Mouse (Mus musculus) small intestine, adult 2 months (tissue): ENCODE data around the gene Rbms3. TPM values are rescaled to one million over a fixed set of nuclear protein-coding genes. Genes with fewer than 3 reads are reported as not detected.

Experiments
- H3K27ac ChIP-seq: fragments of 200-500 bp; 2 replicates; pipeline ENCODE4 v1.5.1; 2012; ENCODE audit warnings: low read depth, low read length, control low read depth, inconsistent platforms; ENCODE audit not compliant: insufficient read depth
- H3K27me3 ChIP-seq: fragments of 200-500 bp; 2 replicates; pipeline ENCODE4 v1.6.1; 2012; ENCODE audit warnings: mild to moderate bottlenecking, moderate library complexity, low read length, inconsistent platforms; ENCODE audit not compliant: control insufficient read depth, insufficient read depth
- H3K36me3 ChIP-seq: fragments of 200-500 bp; 2 replicates; pipeline ENCODE4 v1.6.1; 2012; ENCODE audit warnings: mild to moderate bottlenecking, low read length, control low read depth, inconsistent platforms; ENCODE audit not compliant: control insufficient read depth, insufficient read depth
- H3K4me1 ChIP-seq: fragments of 200-500 bp; 2 replicates; pipeline ENCODE4 v1.6.1; 2012; ENCODE audit warnings: low read length, inconsistent platforms, mixed read lengths; ENCODE audit not compliant: control insufficient read depth, insufficient read depth, insufficient read length
- H3K4me3 ChIP-seq: fragments of 200-500 bp; 2 replicates; pipeline ENCODE4 v1.5.1; 2012; ENCODE audit warnings: low read depth, mild to moderate bottlenecking, control low read depth, inconsistent platforms, low read length, moderate library complexity
- CTCF ChIP-seq: fragments of 200-500 bp; IDR thresholded peaks from 2 replicates; pipeline ENCODE4 v1.5.1; 2012; ENCODE audit warnings: low read depth, mild to moderate bottlenecking, control low read depth, inconsistent platforms, low read length, moderate library complexity, mixed read lengths; ENCODE audit not compliant: insufficient replicate concordance, insufficient read length; ENCODE audit errors: extremely low read depth
- POLR2A ChIP-seq: fragments of 200-500 bp; IDR thresholded peaks from 2 replicates; pipeline ENCODE4 v1.6.1; 2012; ENCODE audit warnings: low read depth, mild to moderate bottlenecking, control low read depth, inconsistent platforms, low read length, moderate library complexity
- WGBS: fragments of 180-500 bp; shearing (Covaris S2); methylation state at CpG from one replicate; pipeline ENCODE4 v1.1.7; 2018; 5-methylcytosine and 5-hydroxymethylcytosine counted together
- polyA plus RNA-seq: library from polyadenylated mRNA; depleted of rRNA; stranded (reverse); fragments of >200 nt; gene quantifications from 2 replicates; pipeline ENCODE4 v1.2.3, GENCODE M21; 2012

The Rbms3 gene
- polyA plus RNA-seq, 1 experiment = 3.3 TPM

GRCm38 (mm10) chr9:117571186-117571855 is 58.4 kb downstream of the Rbms3 start:
- TF ChIP-seq CTCF = no peak
- no peak overlapping the region for H3K4me3 ChIP-seq
- H3K27me3 ChIP-seq = no peaks in the 10 kb centered on the region
- WGBS = 39% methylated on average over 5 of the region's 5 CpGs
- H3K4me1 ChIP-seq = no peaks in the 10 kb centered on the region
- H3K36me3 ChIP-seq = no peaks in the 10 kb centered on the region
- no peak overlapping the region for H3K27ac ChIP-seq

- no peaks in the 10 kb centered on the region for H3K27me3 ChIP-seq
- H3K27ac ChIP-seq = no peak overlapping the region
- H3K4me1 ChIP-seq = no peaks in the 10 kb centered on the region
- H3K36me3 ChIP-seq = no peaks in the 10 kb centered on the region
- 78% methylated on average over 7 of the region's 7 CpGs for WGBS
- TF ChIP-seq POLR2A (no peak), CTCF (no peak)
- no peak overlapping the region for H3K4me3 ChIP-seq
Measured at GRCm38 (mm10) chr9:117570240-117570821, 59.4 kb downstream of the Rbms3 start.

GRCm38 (mm10) chr9:117566293-117566692 is 63.4 kb downstream of the Rbms3 start:
- Histone ChIP-seq H3K36me3 (no peaks in the 10 kb centered on the region), H3K27me3 (no peaks in the 10 kb centered on the region), H3K4me3 (no peak overlapping the region), H3K27ac (no peak overlapping the region), H3K4me1 (no peaks in the 10 kb centered on the region)
- TF ChIP-seq POLR2A (no peak), CTCF (no peak)
- WGBS = 81% methylated on average over 10 of the region's 10 CpGs

GRCm38 (mm10) chr9:117558562-117558961 is 71.2 kb downstream of the Rbms3 start:
- no peaks in the 10 kb centered on the region for H3K36me3 ChIP-seq
- no peaks in the 10 kb centered on the region for H3K27me3 ChIP-seq
- TF ChIP-seq CTCF = no peak
- TF ChIP-seq POLR2A = no peak
- 86% methylated on average over 5 of the region's 5 CpGs for WGBS
- H3K4me1 ChIP-seq = no peaks in the 10 kb centered on the region
- H3K4me3 ChIP-seq = no peak overlapping the region
- H3K27ac ChIP-seq = no peak overlapping the region

- TF ChIP-seq CTCF (no peak), POLR2A (no peak)
- Histone ChIP-seq H3K4me3 (no peak overlapping the region), H3K4me1 (no peaks in the 10 kb centered on the region), H3K27me3 (no peaks in the 10 kb centered on the region), H3K27ac (no peak overlapping the region), H3K36me3 (no peaks in the 10 kb centered on the region)
Measured at GRCm38 (mm10) chr9:117554356-117554755, 75.4 kb downstream of the Rbms3 start.

GRCm38 (mm10) chr9:117529281-117529680 is 100.4 kb downstream of the Rbms3 start:
- WGBS = 72% methylated on average over 2 of the region's 2 CpGs
- no peaks in the 10 kb centered on the region for H3K27me3 ChIP-seq
- H3K4me1 ChIP-seq = no peaks in the 10 kb centered on the region
- no peak overlapping the region for H3K27ac ChIP-seq
- H3K36me3 ChIP-seq = no peaks in the 10 kb centered on the region
- no peak overlapping the region for H3K4me3 ChIP-seq
- no peak for TF ChIP-seq POLR2A
- no peak for TF ChIP-seq CTCF

GRCm38 (mm10) chr9:117508941-117509340 is 120.8 kb downstream of the Rbms3 start:
- Histone ChIP-seq H3K27me3 (no peaks in the 10 kb centered on the region), H3K27ac (no peak overlapping the region), H3K4me1 (no peaks in the 10 kb centered on the region), H3K36me3 (no peaks in the 10 kb centered on the region), H3K4me3 (no peak overlapping the region)
- WGBS = 83% methylated on average over 11 of the region's 11 CpGs
- TF ChIP-seq CTCF = no peak
- TF ChIP-seq POLR2A = no peak
